ENCODE assay signal across 29 mouse cellular contexts in genomic region chr10:32510821-32511220, GRCm38 (mm10).
"Had no signal": no experiment of that assay in that cellular context is flagged by ENCODE, and none has a peak within 500 bp of the region (broad histone marks: within the 10 kb centered on the region; RNA-seq: fewer than 3 reads in every experiment).

No protein-coding gene starts in this region.

- H3K27me3 ChIP-seq: limb, embryonic 12.5 days; limb, embryonic 13.5 days; limb, embryonic 15.5 days; liver, embryonic 12.5 days; liver, embryonic 13.5 days; liver, embryonic 15.5 days; lung, embryonic 15.5 days; megakaryocyte, embryonic 14.5 days; midbrain, embryonic 12.5 days; midbrain, embryonic 13.5 days; midbrain, embryonic 15.5 days; neural tube, embryonic 12.5 days had no signal

- H3K9ac ChIP-seq: limb, embryonic 12.5 days; limb, embryonic 13.5 days; limb, embryonic 15.5 days; liver, embryonic 12.5 days; liver, embryonic 13.5 days; liver, embryonic 14.5 days; liver, embryonic 15.5 days; liver, postnatal 0 days; lung, embryonic 15.5 days; midbrain, embryonic 12.5 days; midbrain, embryonic 13.5 days; midbrain, embryonic 15.5 days; neural tube, embryonic 12.5 days had no signal

- H3K36me3 ChIP-seq: limb, embryonic 10.5 days; limb, embryonic 12.5 days; limb, embryonic 13.5 days; limb, embryonic 15.5 days; liver, embryonic 12.5 days; liver, embryonic 13.5 days; liver, embryonic 15.5 days; lung, embryonic 15.5 days; midbrain, embryonic 10.5 days; midbrain, embryonic 12.5 days; midbrain, embryonic 13.5 days; midbrain, embryonic 15.5 days; neural tube, embryonic 12.5 days had no signal

- H3K4me1 ChIP-seq: limb, embryonic 10.5 days; limb, embryonic 12.5 days; limb, embryonic 13.5 days; limb, embryonic 15.5 days; liver, embryonic 12.5 days; liver, embryonic 13.5 days; liver, embryonic 15.5 days; lung, embryonic 15.5 days; megakaryocyte, embryonic 14.5 days; midbrain, embryonic 10.5 days; midbrain, embryonic 12.5 days; midbrain, embryonic 13.5 days; midbrain, embryonic 15.5 days; neural tube, embryonic 12.5 days had no signal

- H3K4me3 ChIP-seq: left cerebral cortex, adult 2 months; limb, embryonic 10.5 days; limb, embryonic 12.5 days; limb, embryonic 13.5 days; limb, embryonic 15.5 days; liver, embryonic 12.5 days; liver, embryonic 13.5 days; liver, embryonic 15.5 days; lung, embryonic 15.5 days; megakaryocyte, embryonic 14.5 days; midbrain, embryonic 10.5 days; midbrain, embryonic 12.5 days; midbrain, embryonic 13.5 days; midbrain, embryonic 15.5 days; myocyte; neural tube, embryonic 12.5 days had no signal

- H3K27ac ChIP-seq: left cerebral cortex, adult 2 months; limb, embryonic 10.5 days; limb, embryonic 12.5 days; limb, embryonic 13.5 days; limb, embryonic 15.5 days; liver, embryonic 12.5 days; liver, embryonic 13.5 days; liver, embryonic 14.5 days; liver, embryonic 15.5 days; lung, embryonic 15.5 days; macrophage; midbrain, embryonic 10.5 days; midbrain, embryonic 12.5 days; midbrain, embryonic 13.5 days; midbrain, embryonic 15.5 days; neural tube, embryonic 12.5 days had no signal

- DNase-seq: layer of hippocampus, postnatal 36 days; left cerebral cortex, postnatal 4 days; liver; liver, embryonic 13.5 days; liver, postnatal 0 days; lung, adult 18-20 months; lung, postnatal 10 days; lung, postnatal 14 days; midbrain, embryonic 14.5 days had no signal

- ATAC-seq: liver, embryonic 12.5 days; liver, postnatal 0 days; midbrain, embryonic 13.5 days; midbrain, embryonic 15.5 days; midbrain, embryonic 16.5 days had no signal

- H3K4me2 ChIP-seq: limb, embryonic 12.5 days; limb, embryonic 13.5 days; limb, embryonic 15.5 days; liver, embryonic 11.5 days; liver, embryonic 12.5 days; liver, embryonic 13.5 days; liver, embryonic 15.5 days; lung, embryonic 15.5 days; midbrain, embryonic 11.5 days; midbrain, embryonic 12.5 days; midbrain, embryonic 13.5 days; midbrain, embryonic 15.5 days; neural tube, embryonic 12.5 days had no signal

- H3K9me3 ChIP-seq: limb, embryonic 10.5 days; limb, embryonic 12.5 days; limb, embryonic 13.5 days; limb, embryonic 15.5 days; liver, embryonic 12.5 days; liver, embryonic 13.5 days; liver, embryonic 15.5 days; lung, embryonic 15.5 days; megakaryocyte, embryonic 14.5 days; midbrain, embryonic 10.5 days; midbrain, embryonic 12.5 days; midbrain, embryonic 13.5 days; midbrain, embryonic 15.5 days; neural tube, embryonic 12.5 days had no signal
